Mouse (Mus musculus): ENCODE measurements at regions not wholly inside any gene's neighbourhood (a gene's known extent, or its start where the extent isn't known, plus 50 kb on each side); places are given as distances from the start of the nearest gene placed in this dataset.

DNA sequence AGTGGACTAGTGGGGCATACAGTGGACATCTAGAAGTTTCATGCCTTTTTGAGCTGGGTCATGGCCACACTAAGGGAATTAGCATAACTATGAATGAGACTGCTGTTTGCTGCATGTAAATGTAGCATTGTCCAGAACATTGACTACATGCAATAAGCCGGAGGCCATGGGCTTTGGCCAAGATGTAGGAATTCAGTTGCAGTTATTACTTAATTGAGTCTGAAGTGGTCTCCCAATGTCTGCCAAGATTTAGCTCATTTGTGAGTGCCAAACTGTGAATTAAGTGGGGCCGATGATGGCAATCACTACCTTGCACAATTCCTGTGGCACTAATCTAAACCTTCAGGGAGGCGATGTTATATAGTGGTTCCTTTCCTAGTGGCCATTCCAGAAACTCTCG is 196.6 kb upstream of the Foxq1 start:
- DNase-seq (ENCODE audit: extremely low spot score, low spot score): no peak
- Histone ChIP-seq H3K27me3 (ENCODE audit: poor library complexity, severe bottlenecking) (no peaks in the 10 kb centered on the region), H3K27ac (no peak overlapping the region), H3K36me3 (replicated peaks) (no peaks in the 10 kb centered on the region), H3K9me3 (no peaks in the 10 kb centered on the region), H3K4me3 (no peak overlapping the region), H3K4me1 (no peaks in the 10 kb centered on the region)
- 94% methylated on average over 4 of the region's 4 CpGs for WGBS

DNA sequence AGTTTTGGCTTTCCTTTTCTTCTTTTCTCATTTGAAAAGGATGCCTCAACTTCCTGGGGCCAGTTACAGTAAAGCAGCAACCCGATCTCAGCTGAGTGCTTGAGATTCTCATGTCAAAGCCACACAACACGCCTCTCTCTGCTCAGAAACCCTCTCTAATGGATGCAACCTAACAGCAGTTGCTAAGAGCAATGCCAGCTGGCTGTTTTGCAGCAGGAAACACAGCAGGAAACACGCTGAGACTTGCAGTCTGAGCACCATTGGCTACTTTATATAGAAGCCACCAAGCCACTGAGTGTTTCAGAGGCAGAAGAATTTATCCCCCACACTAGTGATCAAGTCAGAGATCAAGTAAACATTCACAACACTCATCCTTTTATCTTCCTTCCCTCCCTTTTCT is 193.5 kb upstream of the Foxq1 start:
- WGBS: 39% methylated on average over 3 of the region's 3 CpGs
- H3K36me3 ChIP-seq (replicated peaks): no peaks in the 10 kb centered on the region
- no peaks in the 10 kb centered on the region for H3K4me1 ChIP-seq
- H3K27me3 ChIP-seq (ENCODE audit: poor library complexity, severe bottlenecking): no peaks in the 10 kb centered on the region
- DNase-seq (ENCODE audit: extremely low spot score, low spot score): no peak
- H3K27ac ChIP-seq: no peak overlapping the region
- no peaks in the 10 kb centered on the region for H3K9me3 ChIP-seq
- no peak overlapping the region for H3K4me3 ChIP-seq

DNA sequence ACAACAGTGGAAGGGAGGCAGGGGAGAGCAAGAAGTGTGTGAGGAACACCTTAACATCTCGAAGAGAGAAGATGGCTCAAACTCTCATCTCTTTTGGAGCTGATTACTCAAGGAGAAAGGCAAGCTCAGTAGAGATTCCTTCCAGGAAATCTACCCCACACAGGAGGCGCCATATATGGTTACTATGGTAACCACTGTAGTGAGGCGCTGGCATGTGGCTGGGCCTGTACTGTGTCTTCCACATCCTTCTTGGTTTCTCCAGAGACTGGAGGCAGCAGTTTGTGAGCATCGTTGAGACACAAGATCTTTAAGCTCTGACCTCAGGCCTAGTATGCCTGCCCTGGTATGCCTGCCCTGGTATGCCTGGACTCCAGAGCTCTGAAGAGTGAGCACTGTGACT is 191.6 kb upstream of the Foxq1 start:
- no peak overlapping the region for H3K4me3 ChIP-seq
- H3K27me3 ChIP-seq (ENCODE audit: poor library complexity, severe bottlenecking): no peaks in the 10 kb centered on the region
- no peaks in the 10 kb centered on the region for H3K4me1 ChIP-seq
- 86% methylated on average over 4 of the region's 4 CpGs for WGBS
- DNase-seq (ENCODE audit: extremely low spot score, low spot score): no peak
- H3K9me3 ChIP-seq: no peaks in the 10 kb centered on the region
- H3K27ac ChIP-seq: no peak overlapping the region
- no peaks in the 10 kb centered on the region for H3K36me3 ChIP-seq (replicated peaks)

- Histone ChIP-seq H3K4me3 (no peak overlapping the region), H3K27me3 (ENCODE audit: poor library complexity, severe bottlenecking) (no peaks in the 10 kb centered on the region), H3K9me3 (no peaks in the 10 kb centered on the region), H3K4me1 (no peaks in the 10 kb centered on the region), H3K27ac (no peak overlapping the region), H3K36me3 (replicated peaks) (no peaks in the 10 kb centered on the region)
- 90% methylated on average over 3 of the region's 3 CpGs for WGBS
- DNase-seq (ENCODE audit: extremely low spot score, low spot score): no peak
Observed at GRCm38 (mm10) chr13:31367226-31367625, 188.7 kb upstream of the Foxq1 start.

DNA sequence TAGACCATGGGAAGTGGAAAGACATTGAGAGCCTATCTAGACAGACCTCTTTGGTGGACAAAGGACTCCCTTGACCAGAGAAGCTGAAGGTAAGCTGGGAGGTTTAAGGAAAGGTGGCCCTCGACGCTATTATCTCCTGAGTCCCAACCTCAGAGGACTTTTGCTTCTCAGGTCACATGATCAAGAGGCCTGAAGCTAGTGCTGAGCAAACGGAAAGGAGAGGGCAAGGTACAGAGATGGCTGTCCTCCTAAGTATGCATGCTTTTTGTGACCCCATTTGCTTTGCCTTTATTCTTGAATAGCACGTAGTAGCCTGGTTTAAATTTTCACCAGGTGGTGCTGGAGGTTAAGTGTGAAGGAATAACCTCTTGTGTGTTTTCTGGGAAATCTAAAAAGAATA is 186.8 kb upstream of the Foxq1 start:
- Histone ChIP-seq H3K27ac (no peak overlapping the region), H3K36me3 (replicated peaks) (no peaks in the 10 kb centered on the region), H3K9me3 (no peaks in the 10 kb centered on the region), H3K4me1 (no peaks in the 10 kb centered on the region), H3K27me3 (ENCODE audit: poor library complexity, severe bottlenecking) (no peaks in the 10 kb centered on the region), H3K4me3 (no peak overlapping the region)
- 77% methylated on average over 4 of the region's 4 CpGs for WGBS
- DNase-seq (ENCODE audit: extremely low spot score, low spot score): no peak

DNA sequence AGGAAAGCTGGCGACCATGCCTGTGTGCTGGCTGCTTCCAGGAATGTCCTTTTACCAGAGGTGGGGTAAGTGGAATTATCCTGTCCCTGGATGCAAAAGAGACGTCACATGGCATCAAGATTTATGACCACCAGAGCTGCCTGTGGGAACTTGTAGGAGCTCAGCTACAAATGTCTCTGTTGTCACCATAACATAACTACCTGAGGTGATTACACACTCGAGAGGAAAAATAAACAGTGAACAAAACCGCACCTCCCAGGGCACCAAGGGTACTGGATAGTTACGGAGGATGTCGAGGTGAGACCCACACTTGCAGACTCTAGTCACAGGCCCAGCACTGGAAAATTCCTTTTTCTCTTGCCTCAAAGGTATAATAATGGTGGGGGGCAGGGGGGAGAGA is 185.1 kb upstream of the Foxq1 start:
- Histone ChIP-seq H3K9me3 (no peaks in the 10 kb centered on the region), H3K27me3 (ENCODE audit: poor library complexity, severe bottlenecking) (no peaks in the 10 kb centered on the region)
- WGBS: 77% methylated on average over 6 of the region's 6 CpGs

DNA sequence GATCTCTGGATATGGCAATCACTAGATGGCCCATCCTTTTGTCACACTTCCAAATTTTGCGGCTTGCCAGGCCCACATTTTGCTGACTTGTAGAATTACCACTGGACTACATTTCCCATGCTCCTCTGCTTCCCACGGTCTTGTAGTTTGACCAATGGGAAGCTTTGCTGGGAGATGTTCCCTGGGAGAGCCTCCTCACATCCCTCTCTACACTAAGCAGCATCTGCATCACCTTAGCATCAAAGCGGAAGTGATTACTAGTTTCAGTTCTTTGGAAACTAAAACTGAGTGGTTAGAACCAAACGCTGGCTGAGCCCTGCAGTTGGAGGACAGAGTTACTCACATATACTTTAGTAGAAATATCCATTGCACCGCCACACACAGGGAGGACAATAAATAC is 181.9 kb upstream of the Foxq1 start:
- no peak for DNase-seq (ENCODE audit: extremely low spot score, low spot score)
- H3K36me3 ChIP-seq (replicated peaks): no peaks in the 10 kb centered on the region
- 59% methylated on average over 5 of the region's 5 CpGs for WGBS

More for the DNA sequence above, 185.1 kb upstream of the Foxq1 start:
- Histone ChIP-seq H3K4me1 (no peaks in the 10 kb centered on the region), H3K4me3 (no peak overlapping the region), H3K36me3 (replicated peaks) (no peaks in the 10 kb centered on the region), H3K27ac (no peak overlapping the region)
- DNase-seq (ENCODE audit: extremely low spot score, low spot score): no peak

DNA sequence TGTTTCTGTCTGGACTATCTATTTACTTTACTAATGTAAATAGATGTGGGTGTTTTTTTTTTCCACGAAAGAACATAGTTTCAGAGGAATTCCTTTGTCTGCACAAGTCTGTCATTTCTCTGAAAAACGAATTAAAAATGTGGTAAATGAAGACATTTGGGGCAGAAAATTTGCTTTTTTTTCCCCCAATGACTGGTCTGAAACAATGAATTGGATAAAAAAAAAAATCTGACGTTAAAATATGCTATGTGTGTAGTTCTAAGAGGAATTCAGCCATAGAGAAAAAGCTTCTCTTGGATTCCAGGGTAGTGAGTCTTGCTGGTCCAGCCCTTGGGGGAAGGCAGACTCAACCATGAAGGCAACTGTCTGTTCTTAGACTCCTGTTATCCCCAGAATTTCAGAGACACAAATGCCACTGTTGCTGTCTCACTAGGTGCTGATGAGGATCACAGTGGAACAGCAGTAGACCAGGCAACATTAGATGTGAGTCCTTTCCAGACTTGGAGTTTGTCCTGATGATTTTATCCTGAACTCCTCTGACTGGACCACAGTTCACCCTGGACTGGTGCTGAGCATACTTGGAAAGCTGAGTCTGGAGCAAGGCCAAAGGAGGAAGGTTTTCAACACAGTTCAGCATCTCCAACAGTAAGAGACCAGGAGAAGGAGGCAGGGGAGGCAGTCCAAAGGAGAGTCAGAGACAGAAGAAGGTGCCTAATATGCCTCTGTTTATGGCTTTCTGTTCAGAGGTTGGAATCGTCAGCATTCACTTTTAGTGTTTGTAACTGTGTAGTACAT is 162.3 kb upstream of the Foxq1 start:
- peaks cover 5% of the 10 kb centered on the region; the same call in 1 of the 2 replicates for H3K4me1 ChIP-seq
- DNase-seq (ENCODE audit: extremely low spot score, low spot score): no peak
- H3K27me3 ChIP-seq (ENCODE audit: poor library complexity, severe bottlenecking): no peaks in the 10 kb centered on the region
- WGBS: 80% methylated on average over 4 of the region's 4 CpGs
- no peaks in the 10 kb centered on the region for H3K36me3 ChIP-seq (replicated peaks)
- H3K9me3 ChIP-seq: no peaks in the 10 kb centered on the region
- H3K4me3 ChIP-seq: no peak overlapping the region
- H3K27ac ChIP-seq: no peak overlapping the region

More for the DNA sequence above, 181.9 kb upstream of the Foxq1 start:
- Histone ChIP-seq H3K27ac (no peak overlapping the region), H3K4me3 (no peak overlapping the region), H3K9me3 (no peaks in the 10 kb centered on the region), H3K27me3 (ENCODE audit: poor library complexity, severe bottlenecking) (no peaks in the 10 kb centered on the region), H3K4me1 (no peaks in the 10 kb centered on the region)

- Histone ChIP-seq H3K36me3 (replicated peaks) (no peaks in the 10 kb centered on the region), H3K4me3 (no peak overlapping the region), H3K4me1 (peaks cover 5% of the 10 kb centered on the region; the same call in 1 of the 2 replicates), H3K9me3 (no peaks in the 10 kb centered on the region), H3K27me3 (ENCODE audit: poor library complexity, severe bottlenecking) (no peaks in the 10 kb centered on the region), H3K27ac (no peak overlapping the region)
- WGBS: 80% methylated on average over 5 of the region's 5 CpGs
- no peak for DNase-seq (ENCODE audit: extremely low spot score, low spot score)
Observed at GRCm38 (mm10) chr13:31396216-31396910, 159.6 kb upstream of the Foxq1 start.

DNA sequence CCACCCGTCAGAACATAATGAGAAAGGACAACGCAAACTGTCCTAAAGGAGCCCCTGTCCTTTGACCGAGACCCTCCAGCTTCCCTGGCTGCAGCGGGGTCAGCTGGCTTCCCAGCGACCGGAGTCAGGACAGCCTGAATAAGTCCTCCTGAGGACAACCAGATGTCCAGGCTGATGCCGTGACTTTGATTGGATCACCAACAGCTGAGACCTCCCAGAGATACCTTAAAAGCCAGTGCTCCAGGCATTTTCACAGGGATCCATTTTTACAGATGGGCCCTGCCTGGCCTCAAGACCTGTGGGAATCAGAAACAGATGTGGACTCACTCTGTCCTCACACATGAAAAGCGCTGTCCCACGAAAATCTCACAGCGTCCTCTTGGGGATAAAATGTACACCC is 158.7 kb upstream of the Foxq1 start:
- Histone ChIP-seq H3K36me3 (replicated peaks) (no peaks in the 10 kb centered on the region), H3K4me3 (no peak overlapping the region), H3K4me1 (peaks cover 5% of the 10 kb centered on the region; the same call in 1 of the 2 replicates), H3K27me3 (ENCODE audit: poor library complexity, severe bottlenecking) (no peaks in the 10 kb centered on the region), H3K27ac (no peak overlapping the region), H3K9me3 (no peaks in the 10 kb centered on the region)
- peak; percentile 41 for DNase-seq (ENCODE audit: extremely low spot score, low spot score)
- WGBS: 61% methylated on average over 10 of the region's 10 CpGs

- Histone ChIP-seq H3K9me3 (no peaks in the 10 kb centered on the region), H3K27ac (no peak overlapping the region), H3K27me3 (ENCODE audit: poor library complexity, severe bottlenecking) (no peaks in the 10 kb centered on the region), H3K4me1 (peaks cover 5% of the 10 kb centered on the region; the same call in 1 of the 2 replicates), H3K36me3 (replicated peaks) (no peaks in the 10 kb centered on the region), H3K4me3 (no peak overlapping the region)
- no peak for DNase-seq (ENCODE audit: extremely low spot score, low spot score)
- 95% methylated on average over 2 of the region's 2 CpGs for WGBS
Observed at GRCm38 (mm10) chr13:31400401-31400800, 155.5 kb upstream of the Foxq1 start.

DNA sequence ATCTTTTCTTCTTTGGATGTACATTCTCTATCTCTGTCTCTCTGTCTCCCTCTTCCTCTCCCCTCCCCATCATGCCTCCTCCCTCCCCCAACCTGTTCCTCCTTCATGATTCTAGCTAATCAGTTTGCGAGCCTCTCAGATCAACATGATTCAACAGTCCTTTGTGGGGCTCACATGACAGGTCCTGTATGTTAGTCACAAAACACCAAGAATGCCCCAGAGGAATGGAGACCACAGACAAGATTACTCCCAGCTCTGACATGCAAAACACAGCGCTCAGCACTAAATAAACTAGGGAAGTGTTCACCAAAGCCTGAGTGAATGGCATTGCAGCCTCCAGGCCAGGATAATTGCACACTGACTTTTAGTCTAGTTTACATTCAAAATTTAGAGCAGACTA is 150.6 kb upstream of the Foxq1 start:
- Histone ChIP-seq H3K4me1 (no peaks in the 10 kb centered on the region), H3K4me3 (no peak overlapping the region), H3K27me3 (ENCODE audit: poor library complexity, severe bottlenecking) (no peaks in the 10 kb centered on the region), H3K36me3 (replicated peaks) (no peaks in the 10 kb centered on the region), H3K27ac (no peak overlapping the region), H3K9me3 (no peaks in the 10 kb centered on the region)
- no peak for DNase-seq (ENCODE audit: extremely low spot score, low spot score)
- WGBS: 85% methylated on average over 2 of the region's 2 CpGs

GRCm38 (mm10) chr13:31408439-31409122 is 147.4 kb upstream of the Foxq1 start:
- H3K36me3 ChIP-seq (replicated peaks): no peaks in the 10 kb centered on the region
- no peaks in the 10 kb centered on the region for H3K4me1 ChIP-seq
- no peak for DNase-seq (ENCODE audit: extremely low spot score, low spot score)
- H3K27me3 ChIP-seq (ENCODE audit: poor library complexity, severe bottlenecking): no peaks in the 10 kb centered on the region
- no peaks in the 10 kb centered on the region for H3K9me3 ChIP-seq
- 80% methylated on average over 10 of the region's 10 CpGs for whole genome bisulfite sequencing
- H3K27ac ChIP-seq: no peak overlapping the region
- H3K4me3 ChIP-seq: no peak overlapping the region
